Mouse (Mus musculus): Measurements from ENCODE around the gene Leng1.

GRCm38 (mm10) chr7:3677342-3677741 lies 11.7 kb upstream of the Leng1 start, which contains the start of gene Tmc4:
- no peak for TF ChIP-seq CTCF (IDR thresholded peaks at IDR 0.05; ENCODE audit: insufficient read depth, low read depth, low read length)
- no peak for TF ChIP-seq POLR2A (IDR thresholded peaks at IDR 0.05; ENCODE audit: insufficient read depth, low read depth, low read length)
